Mouse (Mus musculus) intestine, embryonic 14.5 days (tissue): ENCODE results near the gene Diaph2. TPM values are rescaled to one million over a fixed set of nuclear protein-coding genes. Genes with fewer than 3 reads are reported as not detected.
"Not testable (repeated sequence)": the region's sequence is repeated elsewhere in the genome, so short reads cannot be mapped to it uniquely, and the experiment has no call there.

Source experiments
- ATAC-seq: fragments of 200-750 bp; cut with Nextera tagmentation; replicated peaks from 2 replicates; pipeline ENCODE4 v1.8.0; 2017; ENCODE audit warnings: low read depth, moderate number of reproducible peaks, moderate TSS enrichment, moderate library complexity; ENCODE audit not compliant: low FRiP score, low TSS enrichment
- DNase-seq: peaks from one replicate; pipeline ENCODE4 v3.0.0-alpha.2; 2018; ENCODE audit warnings: low spot score
- H3K27ac ChIP-seq: fragments of 300-500 bp; sonication (generic); 2 replicates; pipeline ENCODE4 v1.5.1; 2014; ENCODE audit warnings: low read depth, mild to moderate bottlenecking, control low read depth
- H3K27me3 ChIP-seq: fragments of 300-500 bp; sonication (generic); replicated peaks from 2 replicates; pipeline ENCODE4 v1.6.1; 2014; ENCODE audit warnings: low read length, control low read depth; ENCODE audit not compliant: control insufficient read depth, insufficient read depth
- H3K36me3 ChIP-seq: fragments of 300-500 bp; sonication (generic); 2 replicates; pipeline ENCODE4 v1.6.1; 2014; ENCODE audit warnings: low read length, control low read depth; ENCODE audit not compliant: control insufficient read depth, insufficient read depth
- H3K4me1 ChIP-seq: fragments of 300-500 bp; sonication (generic); replicated peaks from 2 replicates; pipeline ENCODE4 v1.6.1; 2014; ENCODE audit warnings: low read length, control low read depth, mixed read lengths; ENCODE audit not compliant: control insufficient read depth, insufficient read depth
- H3K4me2 ChIP-seq: fragments of 300-500 bp; sonication (generic); 2 replicates; pipeline ENCODE4 v1.6.1; 2014; ENCODE audit warnings: low read length
- H3K4me3 ChIP-seq: fragments of 300-500 bp; sonication (generic); 2 replicates; pipeline ENCODE4 v1.5.1; 2014; ENCODE audit warnings: low read depth, low read length, control low read depth, mixed read lengths
- H3K9ac ChIP-seq: fragments of 300-500 bp; sonication (generic); 2 replicates; pipeline ENCODE4 v1.6.1; 2014; ENCODE audit warnings: mild to moderate bottlenecking, low read length
- H3K9me3 ChIP-seq: fragments of 300-500 bp; sonication (generic); 2 replicates; pipeline ENCODE4 v1.6.1; 2016; ENCODE audit warnings: low read length, control low read depth; ENCODE audit not compliant: control insufficient read depth
- WGBS: fragments of 180-500 bp; shearing (Covaris S2); extraction: QIAGEN DNeasy Blood & Tissue Kit; methylation state at CpG from one replicate; pipeline ENCODE4 v1.1.7; 2014; 5-methylcytosine and 5-hydroxymethylcytosine counted together
- polyA plus RNA-seq: library from polyadenylated mRNA; unstranded; fragments of >200 nt; fragmentation: Nextera tagmentation; extraction: Ambion mirVana; gene quantifications from 2 replicates; pipeline ENCODE4 v1.2.1, GENCODE M21; 2014

The Diaph2 gene
- polyA plus RNA-seq, 1 experiment from 2014 or later, result 4.5 TPM

DNA sequence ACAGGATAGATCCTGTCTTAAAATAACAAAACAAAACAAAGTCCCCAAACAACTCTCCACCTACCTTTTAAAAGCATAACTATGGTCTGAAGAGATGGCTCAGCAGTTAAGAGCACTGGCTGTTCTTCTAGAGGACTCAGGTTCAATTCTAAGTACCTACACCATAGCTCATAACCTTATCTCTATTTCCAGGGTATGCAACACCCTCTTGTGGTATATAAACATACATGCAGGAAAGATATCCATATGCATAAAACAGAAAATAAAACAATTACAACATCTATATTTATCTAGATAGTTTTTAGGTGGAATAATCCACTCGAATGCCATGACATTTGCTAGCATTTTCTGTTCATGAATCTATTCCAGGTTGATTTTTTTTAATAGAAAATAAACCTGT, 27.2 kb downstream of the Diaph2 start:
- H3K36me3 ChIP-seq, result no peaks in the 10 kb centered on the region
- DNase-seq (no peak), ATAC-seq (no peak)
- H3K9me3 ChIP-seq, result no peaks in the 10 kb centered on the region
- no peak overlapping the region for H3K4me3 ChIP-seq
- no peak overlapping the region for H3K27ac ChIP-seq
- 76% methylated on average over 1 of the region's 1 CpGs for WGBS
- H3K4me2 ChIP-seq, result no peak overlapping the region
- no peaks in the 10 kb centered on the region for H3K4me1 ChIP-seq
- no peaks in the 10 kb centered on the region for H3K27me3 ChIP-seq
- no peak overlapping the region for H3K9ac ChIP-seq

DNA sequence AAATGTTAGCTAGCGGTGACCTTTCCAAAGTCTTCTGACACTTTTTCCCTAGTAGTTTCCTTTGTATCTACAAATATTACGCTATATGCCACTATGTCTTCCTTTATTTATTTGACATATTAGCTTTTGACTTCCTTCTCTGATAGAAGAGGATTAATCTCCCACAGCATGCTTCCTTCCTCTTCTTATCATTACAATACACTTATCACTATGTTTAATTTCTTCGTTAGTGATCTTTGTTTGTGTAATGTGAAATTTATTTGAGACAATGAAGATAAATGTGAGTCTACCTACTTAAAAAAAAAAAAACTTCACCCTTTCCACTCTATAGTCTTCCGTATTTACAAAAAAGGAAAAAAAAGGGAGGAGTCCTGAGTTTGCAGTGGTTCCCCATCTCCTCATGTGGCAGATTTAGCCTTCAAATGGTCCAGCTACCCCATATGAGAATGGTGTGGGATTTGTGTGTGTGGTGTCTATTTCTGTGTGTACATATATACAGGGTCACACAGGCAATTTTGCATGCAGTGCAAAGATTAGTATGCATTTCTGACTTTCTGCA, 27.9 kb downstream of the Diaph2 start:
- H3K27ac ChIP-seq, result no peak overlapping the region
- H3K36me3 ChIP-seq, result no peaks in the 10 kb centered on the region
- no peaks in the 10 kb centered on the region for H3K4me1 ChIP-seq
- ATAC-seq (no peak), DNase-seq (no peak)
- H3K27me3 ChIP-seq, result no peaks in the 10 kb centered on the region
- H3K4me3 ChIP-seq, result no peak overlapping the region
- no peak overlapping the region for H3K4me2 ChIP-seq
- H3K9ac ChIP-seq, result no peak overlapping the region
- WGBS, result 74% methylated on average over 4 of the region's 4 CpGs
- H3K9me3 ChIP-seq, result no peaks in the 10 kb centered on the region

DNA sequence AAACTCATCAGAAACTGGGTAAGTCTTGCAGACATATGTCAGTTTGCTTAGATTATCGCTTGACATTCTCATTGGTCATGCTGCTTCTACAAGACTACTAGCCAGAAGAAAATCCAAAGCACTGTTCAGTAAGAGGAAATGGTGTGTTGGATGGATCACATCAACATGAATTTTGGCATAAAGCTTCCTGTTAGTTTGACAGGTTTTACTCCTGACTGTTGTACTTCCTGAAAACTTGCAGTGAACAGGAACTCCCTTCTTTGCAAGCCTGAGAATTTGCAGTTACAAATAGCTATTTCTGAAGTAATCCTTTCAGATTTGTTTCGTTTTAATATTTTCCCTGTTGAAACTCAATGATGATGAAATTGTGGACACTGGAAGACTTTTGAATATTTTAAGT, 32.3 kb downstream of the Diaph2 start:
- Histone ChIP-seq H3K36me3 (no peaks in the 10 kb centered on the region), H3K9ac (no peak overlapping the region), H3K4me2 (no peak overlapping the region), H3K4me3 (no peak overlapping the region), H3K27me3 (no peaks in the 10 kb centered on the region), H3K4me1 (no peaks in the 10 kb centered on the region), H3K9me3 (no peaks in the 10 kb centered on the region), H3K27ac (no peak overlapping the region)
- DNase-seq (no peak), ATAC-seq (no peak)
- 77% methylated on average over 2 of the region's 2 CpGs for WGBS

DNA sequence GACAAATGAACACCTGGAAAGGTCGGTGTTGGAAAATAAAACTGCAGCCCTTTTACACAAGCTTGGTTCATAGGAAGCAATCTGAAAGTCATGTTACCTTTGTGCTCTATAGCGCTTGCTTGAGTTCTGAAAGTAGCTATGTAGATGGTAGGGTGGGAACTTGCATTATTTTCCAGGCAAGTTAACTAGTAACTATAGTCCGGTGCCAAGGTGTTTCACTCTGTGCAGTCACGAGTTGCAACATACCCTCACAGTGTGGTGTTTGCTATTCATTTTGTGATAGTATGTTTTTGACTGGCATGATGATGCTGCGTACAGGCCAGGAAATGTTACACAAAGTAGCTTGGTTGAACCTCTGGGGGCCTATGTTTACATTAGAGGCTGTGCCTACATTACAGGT, 34.5 kb downstream of the Diaph2 start:
- H3K4me1 ChIP-seq, result no peaks in the 10 kb centered on the region
- 77% methylated on average over 5 of the region's 5 CpGs for WGBS
- H3K9ac ChIP-seq, result no peak overlapping the region
- H3K27ac ChIP-seq, result no peak overlapping the region
- DNase-seq (no peak), ATAC-seq (no peak)
- H3K36me3 ChIP-seq, result no peaks in the 10 kb centered on the region
- no peaks in the 10 kb centered on the region for H3K9me3 ChIP-seq
- H3K4me2 ChIP-seq, result no peak overlapping the region
- H3K27me3 ChIP-seq, result no peaks in the 10 kb centered on the region
- H3K4me3 ChIP-seq, result no peak overlapping the region

DNA sequence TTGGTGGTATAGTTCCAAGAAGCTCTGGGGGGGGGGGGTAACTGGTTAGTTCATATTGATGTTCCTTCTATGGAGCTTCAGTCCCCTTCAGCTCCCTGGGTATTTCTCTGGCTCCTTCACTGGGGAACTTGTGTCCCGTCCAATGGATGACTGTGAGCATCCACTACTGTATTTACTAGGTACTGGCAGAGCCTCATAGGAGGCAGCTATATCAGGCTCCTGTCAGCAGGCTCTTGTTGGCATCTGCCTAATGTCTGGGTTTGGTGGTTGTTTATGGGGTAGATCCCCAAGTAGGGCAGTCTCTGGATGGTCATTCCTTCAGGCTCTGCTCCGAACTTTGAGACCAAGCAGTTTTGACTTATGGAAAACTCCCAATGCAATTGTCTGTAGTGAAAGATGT, 50.4 kb downstream of the Diaph2 start:
- DNase-seq, H3K4me1 ChIP-seq, ATAC-seq, H3K36me3 ChIP-seq, H3K9ac ChIP-seq, H3K9me3 ChIP-seq, H3K4me3 ChIP-seq, H3K27ac ChIP-seq, H3K4me2 ChIP-seq, H3K27me3 ChIP-seq: not testable (repeated sequence)
- WGBS, result 93% methylated on average over 2 of the region's 2 CpGs

DNA sequence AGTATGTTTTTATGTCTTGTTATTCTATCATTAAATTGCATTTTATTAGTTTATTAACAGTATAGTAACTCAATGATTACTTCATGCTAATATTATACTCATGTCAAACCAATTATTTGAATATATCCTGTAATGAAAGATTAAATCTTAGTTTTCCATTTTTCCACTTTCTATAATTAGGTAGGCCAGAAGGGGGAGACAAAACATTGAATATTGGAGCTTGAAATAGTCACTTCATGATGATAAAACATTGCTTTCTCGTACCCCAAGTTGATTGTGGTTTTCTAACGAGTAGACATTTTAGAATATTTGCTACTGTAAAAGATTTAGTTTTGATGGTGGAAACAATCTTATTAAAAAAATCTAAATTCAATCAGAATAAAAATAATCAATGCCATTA, 82.4 kb downstream of the Diaph2 start:
- H3K4me1 ChIP-seq, result no peaks in the 10 kb centered on the region
- WGBS, result 53% methylated on average over 2 of the region's 2 CpGs
- H3K9me3 ChIP-seq, result no peaks in the 10 kb centered on the region
- H3K9ac ChIP-seq, result no peak overlapping the region
- H3K27me3 ChIP-seq, result no peaks in the 10 kb centered on the region
- DNase-seq (no peak), ATAC-seq (no peak)
- H3K4me2 ChIP-seq, result no peak overlapping the region
- no peak overlapping the region for H3K27ac ChIP-seq
- no peaks in the 10 kb centered on the region for H3K36me3 ChIP-seq
- H3K4me3 ChIP-seq, result no peak overlapping the region

DNA sequence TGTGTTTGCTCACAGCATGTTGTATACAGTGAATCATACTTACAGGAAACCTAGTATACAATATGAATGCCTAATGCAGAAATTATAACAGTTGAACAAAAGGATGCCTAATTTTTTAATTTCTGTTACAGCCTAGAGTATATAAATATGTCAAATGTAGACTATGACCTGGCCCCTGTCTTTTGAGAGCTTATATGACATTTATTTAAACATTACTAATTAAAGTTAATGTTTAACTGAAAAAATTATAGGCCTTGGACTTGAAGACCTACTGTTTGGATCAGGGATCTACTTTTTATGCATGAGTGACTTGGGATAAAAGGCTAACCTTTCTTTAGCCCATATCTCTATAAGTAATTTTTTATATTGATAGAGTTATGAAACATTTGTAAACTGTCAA, 84.3 kb downstream of the Diaph2 start:
- no peaks in the 10 kb centered on the region for H3K27me3 ChIP-seq
- H3K9ac ChIP-seq, result no peak overlapping the region
- H3K4me1 ChIP-seq, result no peaks in the 10 kb centered on the region
- no peaks in the 10 kb centered on the region for H3K36me3 ChIP-seq
- ATAC-seq (no peak), DNase-seq (no peak)
- H3K9me3 ChIP-seq, result no peaks in the 10 kb centered on the region
- no peak overlapping the region for H3K27ac ChIP-seq
- no peak overlapping the region for H3K4me2 ChIP-seq
- H3K4me3 ChIP-seq, result no peak overlapping the region

DNA sequence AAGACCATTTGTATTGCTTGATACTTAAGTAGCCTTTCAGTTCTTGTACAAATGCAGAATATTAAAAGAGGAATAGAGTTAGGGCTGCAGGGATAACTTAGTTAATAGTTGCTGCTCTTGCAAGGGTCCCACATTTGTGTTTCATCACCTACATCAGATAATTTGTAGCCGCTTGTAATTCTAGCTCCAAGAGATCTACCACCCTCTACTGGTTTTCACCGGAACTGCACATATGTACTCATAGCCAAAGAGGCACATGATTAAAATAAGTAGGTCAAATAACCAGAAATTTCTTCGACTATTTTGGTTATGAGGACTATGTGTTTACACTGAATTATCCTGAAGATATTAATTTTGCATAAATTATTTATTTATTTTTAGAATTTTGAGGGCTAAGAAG, 134.9 kb downstream of the Diaph2 start:
- ATAC-seq, result no peak
- 16% methylated on average over 3 of the region's 3 CpGs for WGBS
- H3K4me3 ChIP-seq, result no peak overlapping the region
- DNase-seq, result no peak
- H3K27me3 ChIP-seq, result no peaks in the 10 kb centered on the region
- H3K4me2 ChIP-seq, result no peak overlapping the region
- no peaks in the 10 kb centered on the region for H3K36me3 ChIP-seq
- no peaks in the 10 kb centered on the region for H3K9me3 ChIP-seq
- H3K27ac ChIP-seq, result no peak overlapping the region
- no peaks in the 10 kb centered on the region for H3K4me1 ChIP-seq
- no peak overlapping the region for H3K9ac ChIP-seq

DNA sequence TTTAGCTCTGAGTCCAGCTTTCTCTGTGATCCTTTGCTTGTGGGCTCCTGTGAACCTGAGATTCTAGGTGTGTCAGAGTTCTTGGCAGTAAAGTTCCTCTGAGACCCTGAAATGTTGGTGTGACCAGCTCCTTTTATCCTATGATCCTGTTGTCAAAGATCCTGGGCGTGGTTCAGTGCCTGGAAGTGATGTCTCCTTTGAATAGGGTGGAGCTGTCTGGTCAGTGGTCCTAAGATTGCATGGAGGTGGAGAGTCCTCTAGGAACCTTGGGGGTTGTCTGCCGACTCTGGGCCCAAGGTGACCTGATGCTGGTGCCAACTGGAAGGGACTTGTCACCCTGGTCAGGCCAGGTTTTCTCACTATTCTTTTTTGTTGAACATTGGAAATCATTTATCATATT, 176.3 kb downstream of the Diaph2 start:
- no peak overlapping the region for H3K27ac ChIP-seq
- no peaks in the 10 kb centered on the region for H3K27me3 ChIP-seq
- H3K9me3 ChIP-seq, result no peaks in the 10 kb centered on the region
- 76% methylated on average over 2 of the region's 2 CpGs for WGBS
- H3K4me1 ChIP-seq, result no peaks in the 10 kb centered on the region
- no peaks in the 10 kb centered on the region for H3K36me3 ChIP-seq
- H3K4me2 ChIP-seq, result no peak overlapping the region
- no peak overlapping the region for H3K4me3 ChIP-seq
- ATAC-seq (no peak), DNase-seq (no peak)
- no peak overlapping the region for H3K9ac ChIP-seq
